Mouse (Mus musculus): Measurements from ENCODE around the gene Dlgap4. TPM values are rescaled to one million over a fixed set of nuclear protein-coding genes. Genes with fewer than 3 reads are reported as not detected.

Gene Dlgap4
- total and polyA plus RNA-seq, 3 experiments: 15.7 to 113 (median 54.8) TPM

GRCm38 (mm10) chr2:156594987-156595490, 18.5 kb upstream of the Dlgap4 start:
- Histone ChIP-seq H3K4me3 (ENCODE audit: low read depth, low read length) (no peak overlapping the region), H3K36me3 (replicated peaks) (no peaks in the 10 kb centered on the region), H3K9me3 (replicated peaks) (no peaks in the 10 kb centered on the region), H3K27me3 (ENCODE audit: insufficient read depth, low read length) (peaks cover 3% of the 10 kb centered on the region; the same call in 1 of the 2 replicates), H3K4me1 (ENCODE audit: insufficient read depth, low read depth, low read length) (no peaks in the 10 kb centered on the region)
- no peak for ATAC-seq (ENCODE audit: extremely low read depth, insufficient number of reproducible peaks, low FRiP score, poor library complexity, severe bottlenecking)
- TF ChIP-seq GATA1 (IDR thresholded peaks at IDR 0.05; ENCODE audit: borderline replicate concordance, low read length) (no peak), TAL1 (conservative IDR thresholded peaks at IDR 0.05; ENCODE audit: low read depth, low read length) (no peak), CTCF (IDR thresholded peaks at IDR 0.05; ENCODE audit: low read depth, low read length) (no peak), GATA2 (IDR thresholded peaks at IDR 0.05; ENCODE audit: borderline replicate concordance, low read depth, low read length) (no peak), POLR2AphosphoS5 (IDR thresholded peaks at IDR 0.05; ENCODE audit: insufficient replicate concordance, low read depth, low read length) (no peak)
- no peak for DNase-seq (ENCODE audit: low spot score)

GRCm38 (mm10) chr2:156602581-156602980, 10.9 kb upstream of the Dlgap4 start:
- no peak for TF ChIP-seq GATA1 (IDR thresholded peaks at IDR 0.05; ENCODE audit: borderline replicate concordance, low read length)
- TF ChIP-seq POLR2AphosphoS5 (IDR thresholded peaks at IDR 0.05; ENCODE audit: insufficient replicate concordance, low read depth, low read length): no peak
- TF ChIP-seq TAL1 (conservative IDR thresholded peaks at IDR 0.05; ENCODE audit: low read depth, low read length): no peak
- no peak for TF ChIP-seq GATA2 (IDR thresholded peaks at IDR 0.05; ENCODE audit: borderline replicate concordance, low read depth, low read length)
- TF ChIP-seq CTCF (IDR thresholded peaks at IDR 0.05; ENCODE audit: low read depth, low read length): no peak
- no peaks in the 10 kb centered on the region for H3K4me1 ChIP-seq (ENCODE audit: insufficient read depth, low read depth, low read length)

GRCm38 (mm10) chr2:156603671-156604070, 9.8 kb upstream of the Dlgap4 start:
- peaks cover 18% of the 10 kb centered on the region; the same call in 1 of the 2 replicates for H3K27me3 ChIP-seq (ENCODE audit: insufficient read depth, low read length)

More at GRCm38 (mm10) chr2:156602581-156602980, 10.9 kb upstream of the Dlgap4 start:
- ATAC-seq (ENCODE audit: extremely low read depth, insufficient number of reproducible peaks, low FRiP score, poor library complexity, severe bottlenecking) (no peak), DNase-seq (ENCODE audit: low spot score) (no peak)
- H3K27me3 ChIP-seq (ENCODE audit: insufficient read depth, low read length): peaks cover 18% of the 10 kb centered on the region; the same call in 1 of the 2 replicates
- no peaks in the 10 kb centered on the region for H3K9me3 ChIP-seq (replicated peaks)
- H3K36me3 ChIP-seq (replicated peaks): no peaks in the 10 kb centered on the region
- no peak overlapping the region for H3K4me3 ChIP-seq (ENCODE audit: low read depth, low read length)

GRCm38 (mm10) chr2:156605144-156605543, 8.4 kb upstream of the Dlgap4 start:
- no peaks in the 10 kb centered on the region for H3K4me1 ChIP-seq (ENCODE audit: insufficient read depth, low read depth, low read length)
- TF ChIP-seq TAL1 (conservative IDR thresholded peaks at IDR 0.05; ENCODE audit: low read depth, low read length) (no peak), POLR2AphosphoS5 (IDR thresholded peaks at IDR 0.05; ENCODE audit: insufficient replicate concordance, low read depth, low read length) (no peak), GATA1 (IDR thresholded peaks at IDR 0.05; ENCODE audit: borderline replicate concordance, low read length) (no peak), CTCF (IDR thresholded peaks at IDR 0.05; ENCODE audit: low read depth, low read length) (no peak), GATA2 (IDR thresholded peaks at IDR 0.05; ENCODE audit: borderline replicate concordance, low read depth, low read length) (no peak)
- ATAC-seq (ENCODE audit: extremely low read depth, insufficient number of reproducible peaks, low FRiP score, poor library complexity, severe bottlenecking) (no peak), DNase-seq (ENCODE audit: low spot score) (no peak)
- H3K27me3 ChIP-seq (ENCODE audit: insufficient read depth, low read length): peaks cover 18% of the 10 kb centered on the region; the same call in 1 of the 2 replicates
- H3K36me3 ChIP-seq (replicated peaks): no peaks in the 10 kb centered on the region
- H3K9me3 ChIP-seq (replicated peaks): no peaks in the 10 kb centered on the region
- H3K4me3 ChIP-seq (ENCODE audit: low read depth, low read length): no peak overlapping the region

More at GRCm38 (mm10) chr2:156603671-156604070, 9.8 kb upstream of the Dlgap4 start:
- no peak for DNase-seq (ENCODE audit: low spot score)
- no peaks in the 10 kb centered on the region for H3K4me1 ChIP-seq (ENCODE audit: insufficient read depth, low read depth, low read length)
- ATAC-seq (ENCODE audit: extremely low read depth, insufficient number of reproducible peaks, low FRiP score, poor library complexity, severe bottlenecking): no peak
- H3K4me3 ChIP-seq (ENCODE audit: low read depth, low read length): no peak overlapping the region
- TF ChIP-seq GATA1 (IDR thresholded peaks at IDR 0.05; ENCODE audit: borderline replicate concordance, low read length) (no peak), POLR2AphosphoS5 (IDR thresholded peaks at IDR 0.05; ENCODE audit: insufficient replicate concordance, low read depth, low read length) (no peak), GATA2 (IDR thresholded peaks at IDR 0.05; ENCODE audit: borderline replicate concordance, low read depth, low read length) (no peak), TAL1 (conservative IDR thresholded peaks at IDR 0.05; ENCODE audit: low read depth, low read length) (no peak), CTCF (IDR thresholded peaks at IDR 0.05; ENCODE audit: low read depth, low read length) (no peak)
- H3K9me3 ChIP-seq (replicated peaks): no peaks in the 10 kb centered on the region
- no peaks in the 10 kb centered on the region for H3K36me3 ChIP-seq (replicated peaks)

- H3K4me3 ChIP-seq (ENCODE audit: low read depth, low read length): no peak overlapping the region
- no peaks in the 10 kb centered on the region for H3K4me1 ChIP-seq (ENCODE audit: insufficient read depth, low read depth, low read length)
- peaks cover 18% of the 10 kb centered on the region; the same call in 1 of the 2 replicates for H3K27me3 ChIP-seq (ENCODE audit: insufficient read depth, low read length)
- H3K9me3 ChIP-seq (replicated peaks): no peaks in the 10 kb centered on the region
- DNase-seq (ENCODE audit: low spot score) (no peak), ATAC-seq (ENCODE audit: extremely low read depth, insufficient number of reproducible peaks, low FRiP score, poor library complexity, severe bottlenecking) (no peak)
- no peaks in the 10 kb centered on the region for H3K36me3 ChIP-seq (replicated peaks)
- TF ChIP-seq TAL1 (conservative IDR thresholded peaks at IDR 0.05; ENCODE audit: low read depth, low read length) (no peak), CTCF (IDR thresholded peaks at IDR 0.05; ENCODE audit: low read depth, low read length) (no peak), GATA1 (IDR thresholded peaks at IDR 0.05; ENCODE audit: borderline replicate concordance, low read length) (no peak), POLR2AphosphoS5 (IDR thresholded peaks at IDR 0.05; ENCODE audit: insufficient replicate concordance, low read depth, low read length) (no peak), GATA2 (IDR thresholded peaks at IDR 0.05; ENCODE audit: borderline replicate concordance, low read depth, low read length) (no peak)
These were observed 7.5 kb upstream of the Dlgap4 start for GRCm38 (mm10) chr2:156605971-156606370.

GRCm38 (mm10) chr2:156613081-156613540, 394 bp upstream of the Dlgap4 start:
- DNase-seq (ENCODE audit: low spot score): no peak
- H3K4me3 ChIP-seq (ENCODE audit: low read depth, low read length): no peak overlapping the region
- H3K36me3 ChIP-seq (replicated peaks): no peaks in the 10 kb centered on the region
- ATAC-seq (ENCODE audit: extremely low read depth, insufficient number of reproducible peaks, low FRiP score, poor library complexity, severe bottlenecking): no peak
- H3K4me1 ChIP-seq (ENCODE audit: insufficient read depth, low read depth, low read length): no peaks in the 10 kb centered on the region
- no peak for TF ChIP-seq CTCF (IDR thresholded peaks at IDR 0.05; ENCODE audit: low read depth, low read length)
- TF ChIP-seq POLR2AphosphoS5 (IDR thresholded peaks at IDR 0.05; ENCODE audit: insufficient replicate concordance, low read depth, low read length): no peak
- no peak for TF ChIP-seq GATA1 (IDR thresholded peaks at IDR 0.05; ENCODE audit: borderline replicate concordance, low read length)
- TF ChIP-seq TAL1 (conservative IDR thresholded peaks at IDR 0.05; ENCODE audit: low read depth, low read length): no peak
- TF ChIP-seq GATA2 (IDR thresholded peaks at IDR 0.05; ENCODE audit: borderline replicate concordance, low read depth, low read length): no peak
- peaks cover 19% of the 10 kb centered on the region; the same call in 1 of the 2 replicates for H3K27me3 ChIP-seq (ENCODE audit: insufficient read depth, low read length)
- peaks cover 15% of the 10 kb centered on the region for H3K9me3 ChIP-seq (replicated peaks)

Data from G1E (cell line).